ENCODE assay signal across 8 mouse cellular contexts in the genomic region with DNA sequence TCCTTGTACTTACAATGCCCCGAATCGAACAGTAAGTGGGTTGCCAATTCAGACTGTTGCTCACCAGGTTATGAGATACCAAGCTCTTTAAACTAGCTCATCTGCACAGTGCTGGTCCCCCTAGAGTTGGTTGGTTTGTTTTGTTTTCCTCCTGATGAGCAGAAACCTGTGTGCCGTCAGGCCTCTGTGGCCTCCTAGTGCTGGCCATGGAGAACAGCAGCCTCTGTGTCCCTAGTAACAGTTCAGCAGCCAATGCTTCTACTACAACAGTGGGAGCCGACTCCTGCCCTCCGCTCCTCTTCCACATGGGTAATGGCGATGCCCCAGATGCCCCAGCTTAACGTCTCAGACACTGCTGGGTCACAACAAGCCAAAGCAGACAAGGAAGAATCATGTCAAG.
DNase-seq lines count a peak whose midpoint lies in the region; ATAC-seq and TF ChIP-seq lines count a peak whose summit lies in the region.

No protein-coding gene starts in this region.

- H3K4me3 ChIP-seq in lung, postnatal 0 days (ENCODE audit: low read depth, low read length): no peak overlapping the region
- H3K4me3 ChIP-seq in cortical plate, adult 2 months (ENCODE audit: insufficient read depth, low read length): no peak overlapping the region
- H3K4me3 ChIP-seq in liver, embryonic 13.5 days (replicated peaks): no peak overlapping the region

- no peak overlapping the region for H3K4me2 ChIP-seq in lung, postnatal 0 days (replicated peaks; ENCODE audit: low read depth, low read length)
- no peak overlapping the region for H3K4me2 ChIP-seq in liver, embryonic 13.5 days

- TF ChIP-seq POLR2A in cortical plate, adult 2 months (IDR thresholded peaks at IDR 0.05; ENCODE audit: extremely low read depth, insufficient read depth, low read length): no peak

- no peak for DNase-seq in cerebellum, adult 11-12 months
- peak; percentile 50 for DNase-seq in lung, postnatal 0 days (ENCODE audit: low spot score)
- DNase-seq in lung, adult 18-20 months: no peak
- no peak for DNase-seq in liver, embryonic 13.5 days
- DNase-seq in thymus, postnatal 4 days: peak; percentile 57
- DNase-seq in urinary bladder, postnatal 4 days (ENCODE audit: low spot score in 2 of 2): no peak

- ATAC-seq in cerebellum, adult (ENCODE audit: insufficient number of reproducible peaks, low FRiP score, low TSS enrichment): peak; percentile 59; the same call in 1 of the 2 replicates
- no peak for ATAC-seq in lung, postnatal 0 days
- 0 out of 2 replicates have a peak, but pooled peaks have one; percentile 31 for ATAC-seq in liver, embryonic 13.5 days (ENCODE audit: low read depth)

- no peaks in the 10 kb centered on the region for H3K36me3 ChIP-seq in lung, postnatal 0 days (ENCODE audit: insufficient read depth, low read length)
- no peaks in the 10 kb centered on the region for H3K36me3 ChIP-seq in liver, embryonic 13.5 days

- WGBS in lung, postnatal 0 days: 48% methylated on average over 7 of the region's 7 CpGs
- 46% methylated on average over 7 of the region's 7 CpGs for WGBS in liver, embryonic 13.5 days (ENCODE audit: insufficient replicate concordance)

- TF ChIP-seq CTCF in lung, postnatal 0 days (IDR thresholded peaks at IDR 0.05): peak; percentile 81
- TF ChIP-seq CTCF in cortical plate, adult 2 months (IDR thresholded peaks at IDR 0.05; ENCODE audit: extremely low read depth, insufficient read depth, low read length): peak; percentile 49

- H3K27me3 ChIP-seq in lung, postnatal 0 days (replicated peaks; ENCODE audit: insufficient read depth, low read length): no peaks in the 10 kb centered on the region
- H3K27me3 ChIP-seq in liver, embryonic 13.5 days: no peaks in the 10 kb centered on the region

- no peak overlapping the region for H3K27ac ChIP-seq in lung, postnatal 0 days (ENCODE audit: low read length)
- H3K27ac ChIP-seq in cortical plate, adult 2 months (ENCODE audit: insufficient read depth, low read length): no peak overlapping the region
- H3K27ac ChIP-seq in liver, embryonic 13.5 days: no peak overlapping the region

- no peak overlapping the region for H3K9ac ChIP-seq in lung, postnatal 0 days (replicated peaks; ENCODE audit: low read depth)
- H3K9ac ChIP-seq in liver, embryonic 13.5 days: no peak overlapping the region

- no peaks in the 10 kb centered on the region for H3K9me3 ChIP-seq in lung, postnatal 0 days (ENCODE audit: low read length)
- H3K9me3 ChIP-seq in liver, embryonic 13.5 days (replicated peaks): no peaks in the 10 kb centered on the region

- H3K4me1 ChIP-seq in lung, postnatal 0 days (ENCODE audit: insufficient read depth, low read depth, low read length): no peaks in the 10 kb centered on the region
- peaks cover 30% of the 10 kb centered on the region for H3K4me1 ChIP-seq in cortical plate, adult 2 months (ENCODE audit: control insufficient read depth, insufficient read depth, low read length)
- H3K4me1 ChIP-seq in liver, embryonic 13.5 days (replicated peaks): 0 out of 2 replicates have a peak, but pooled peaks cover 2% of the 10 kb centered on the region

- no peak for TF ChIP-seq EP300 in lung, postnatal 0 days (IDR thresholded peaks at IDR 0.05)

Comparison
In these comparisons a context has a peak if more than half of its experiments do, and no peak if none do; other contexts are left out.
1. DNase-seq: peak in lung, postnatal 0 days (single experiment) and thymus, postnatal 4 days (single experiment); none in cerebellum, adult 11-12 months (single experiment), lung, adult 18-20 months (0 of 2), liver, embryonic 13.5 days (single experiment) and urinary bladder, postnatal 4 days (0 of 2).